Mouse (Mus musculus) brain, embryonic 14.5 days (tissue): Measurements from ENCODE around the gene Ldlrad3. TPM values are rescaled to one million over a fixed set of nuclear protein-coding genes. Genes with fewer than 3 reads are reported as not detected.

ENCODE experiments used
- DNase-seq: peaks from one replicate; pipeline ENCODE4 v3.0.0-alpha.2; 2011; ENCODE audit warnings: low read depth
- CTCF ChIP-seq: fragments of 200-500 bp; IDR thresholded peaks from 2 replicates; pipeline ENCODE4 v1.5.1; 2012; ENCODE audit warnings: inconsistent platforms, mild to moderate bottlenecking, moderate library complexity, borderline replicate concordance; ENCODE audit not compliant: insufficient read depth, insufficient read length; ENCODE audit errors: extremely low read depth
- POLR2A ChIP-seq: fragments of 200-500 bp; IDR thresholded peaks from 2 replicates; pipeline ENCODE4 v1.6.1; 2012; ENCODE audit warnings: mild to moderate bottlenecking, inconsistent platforms, borderline replicate concordance; ENCODE audit not compliant: poor library complexity, insufficient read depth, insufficient read length, severe bottlenecking; ENCODE audit errors: extremely low read depth
- polyA plus RNA-seq: library from polyadenylated mRNA; depleted of rRNA; stranded (reverse); fragments of >200 nt; gene quantifications from 2 replicates; pipeline ENCODE4 v1.2.3, GENCODE M21; 2012

Gene Ldlrad3
- polyA plus RNA-seq, 1 experiment: 26.2 TPM

- TF ChIP-seq POLR2A (no peak), CTCF (peak; percentile 33; the same call in 1 of the 2 replicates)
- peak; percentile 88 for DNase-seq
These were observed 153.4 kb downstream of the Ldlrad3 start for GRCm38 (mm10) chr2:102032713-102033343.

GRCm38 (mm10) chr2:102030652-102031051 lies 155.5 kb downstream of the Ldlrad3 start:
- peak; percentile 91 for DNase-seq
- TF ChIP-seq POLR2A (no peak), CTCF (peak; percentile 82)

- TF ChIP-seq CTCF (no peak), POLR2A (no peak)
- DNase-seq: no peak
These were observed 156.0 kb downstream of the Ldlrad3 start for GRCm38 (mm10) chr2:102030152-102030551.

GRCm38 (mm10) chr2:102029682-102030081 lies 156.5 kb downstream of the Ldlrad3 start:
- TF ChIP-seq CTCF: no peak
- TF ChIP-seq POLR2A: no peak
- peak; percentile 76 for DNase-seq

- DNase-seq: peak; percentile 72
- no peak for TF ChIP-seq POLR2A
These were observed 158.9 kb downstream of the Ldlrad3 start for GRCm38 (mm10) chr2:102027265-102027664.

- DNase-seq: no peak
- TF ChIP-seq CTCF (no peak), POLR2A (no peak)
These were observed 160.0 kb downstream of the Ldlrad3 start for GRCm38 (mm10) chr2:102026156-102026555.

- DNase-seq: peak; percentile 91
- TF ChIP-seq POLR2A: no peak
- TF ChIP-seq CTCF: no peak
These were observed 161.7 kb downstream of the Ldlrad3 start for GRCm38 (mm10) chr2:102024483-102024882.

GRCm38 (mm10) chr2:102021371-102022084 lies 164.7 kb downstream of the Ldlrad3 start:
- DNase-seq: peak; percentile 48
- TF ChIP-seq POLR2A: no peak

- no peak for DNase-seq
- no peak for TF ChIP-seq POLR2A
- TF ChIP-seq CTCF: no peak
These were observed 165.6 kb downstream of the Ldlrad3 start for GRCm38 (mm10) chr2:102020546-102020945.

GRCm38 (mm10) chr2:102014538-102015113 lies 171.6 kb downstream of the Ldlrad3 start:
- TF ChIP-seq POLR2A (no peak), CTCF (no peak)
- DNase-seq: peak; percentile 60

GRCm38 (mm10) chr2:102011311-102011975 lies 174.7 kb downstream of the Ldlrad3 start:
- no peak for DNase-seq
- TF ChIP-seq POLR2A: no peak
- TF ChIP-seq CTCF: no peak

- DNase-seq: no peak
- TF ChIP-seq CTCF: no peak
- TF ChIP-seq POLR2A: no peak
These were observed 176.4 kb downstream of the Ldlrad3 start for GRCm38 (mm10) chr2:102009766-102010265.

GRCm38 (mm10) chr2:102006143-102006542 lies 180.0 kb downstream of the Ldlrad3 start:
- TF ChIP-seq CTCF: no peak
- no peak for TF ChIP-seq POLR2A
- peak; percentile 83 for DNase-seq
